Mouse (Mus musculus) layer of hippocampus, postnatal 36 days (tissue): ENCODE results near the gene Ces5a. TPM values are rescaled to one million over a fixed set of nuclear protein-coding genes. Genes with fewer than 3 reads are reported as not detected.
A peak's percentile ranks its signal among the peaks of the same experiment; 100 is the strongest.
"Not testable (repeated sequence)": the region's sequence is repeated elsewhere in the genome, so short reads cannot be mapped to it uniquely, and the experiment has no call there.

Source experiments
- DNase-seq, 2 experiments: peaks; one replicate each; pipeline ENCODE4 v3.0.0; 2022
- total RNA-seq, 2 experiments: library from RNA; stranded (reverse); gene quantifications; 2 replicates each; pipeline ENCODE4 v1.2.3; 2021

Gene Ces5a
- total RNA-seq = 1 to 10 TPM in 1 of 2 experiments, under 1 TPM in 1; 0.73 to 1.7 TPM

DNA sequence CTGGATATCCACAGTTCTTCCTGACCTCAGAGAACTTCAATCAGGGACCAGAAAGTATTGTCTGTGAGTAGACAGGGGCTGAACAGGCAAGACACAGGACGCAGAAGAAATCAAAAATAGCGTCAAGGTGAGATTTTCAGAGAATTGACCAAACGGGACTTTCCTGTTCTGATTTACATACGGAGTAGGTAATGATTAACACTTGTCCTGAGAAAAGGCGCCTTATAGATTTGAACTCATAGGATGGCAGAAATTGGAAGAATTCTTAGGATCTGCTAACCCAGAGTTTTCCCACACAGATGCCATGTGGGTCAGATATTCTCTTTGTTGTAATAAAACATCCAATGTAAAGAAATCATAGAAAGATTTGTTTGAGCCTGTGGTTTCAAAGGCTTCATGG lies at the start of gene Ces5a:
Gene Ces5a (minus strand): TSS at position 101 of the 400 bp plus-strand sequence.
- DNase-seq = no peak

DNA sequence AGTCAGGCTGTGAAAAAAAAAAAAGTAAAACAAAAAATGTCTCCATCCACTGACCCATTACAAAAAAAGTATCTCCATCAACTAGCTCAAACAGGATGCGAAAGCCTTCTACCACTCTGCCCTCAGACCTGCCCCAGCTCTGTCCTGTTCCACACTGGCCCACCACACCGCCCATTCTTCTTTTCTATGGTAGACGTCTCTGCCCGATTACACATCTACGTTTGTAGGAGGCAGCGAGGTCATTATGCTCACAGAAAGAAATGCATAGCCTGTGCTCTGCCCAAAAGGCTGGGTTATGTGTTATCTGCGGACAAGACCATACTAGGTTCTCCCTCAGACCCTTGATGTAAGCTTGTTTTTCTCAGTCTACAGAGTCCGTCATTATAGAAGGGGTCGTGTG lies 37.2 kb upstream of the Ces5a start:
- DNase-seq = no peak

DNA sequence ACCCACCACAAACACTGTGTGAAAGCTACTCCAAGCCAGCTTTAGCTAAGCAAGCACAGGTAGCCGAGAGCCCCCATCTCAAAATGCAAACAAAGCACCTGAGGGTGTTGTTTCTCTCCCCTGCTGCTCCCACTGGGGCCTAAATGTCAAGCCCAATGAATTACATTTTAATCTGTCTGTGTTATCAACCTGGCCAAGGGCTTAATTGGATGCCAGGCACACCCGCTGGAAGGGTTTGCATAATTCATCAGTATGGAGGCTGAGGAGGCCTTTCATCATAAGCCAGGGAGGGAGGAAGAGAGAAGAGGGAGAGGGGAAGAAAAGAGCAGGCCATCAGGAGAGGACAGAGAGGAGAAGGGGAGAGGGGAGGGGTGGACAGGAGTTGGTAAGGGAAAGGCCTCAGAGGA lies 36.5 kb upstream of the Ces5a start:
- DNase-seq = peak; percentile 28 to 52

DNA sequence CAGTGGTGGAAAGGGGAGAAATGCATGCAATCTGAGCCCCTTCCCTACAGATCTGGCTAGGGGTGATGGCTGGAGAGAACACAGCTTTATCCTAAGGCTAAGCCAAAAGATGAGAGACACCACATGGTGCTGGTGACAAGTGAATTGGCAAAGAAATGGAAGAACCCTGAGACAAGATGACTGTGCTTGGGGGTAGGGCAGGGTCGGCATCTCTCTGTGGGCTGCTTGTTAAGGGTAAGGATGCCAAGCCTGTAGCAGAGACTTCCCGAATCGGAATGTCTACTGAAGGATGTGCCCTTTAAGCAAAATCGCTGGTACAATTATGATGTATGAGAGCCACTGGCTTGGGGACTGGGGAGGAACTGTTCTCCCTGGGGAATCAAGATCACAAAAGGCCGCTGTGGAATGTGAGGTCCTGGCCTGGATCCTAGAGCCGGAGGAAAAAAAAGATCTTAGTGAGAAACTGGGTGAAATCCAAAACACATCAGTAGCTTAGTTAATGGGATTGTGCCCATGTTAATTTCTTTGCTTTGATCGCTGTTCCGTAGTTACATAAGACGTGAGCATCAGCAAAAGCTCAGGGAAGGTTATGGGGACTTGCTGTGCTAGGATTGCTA lies 35.8 kb upstream of the Ces5a start:
- peak; percentile 57 to 63 for DNase-seq

DNA sequence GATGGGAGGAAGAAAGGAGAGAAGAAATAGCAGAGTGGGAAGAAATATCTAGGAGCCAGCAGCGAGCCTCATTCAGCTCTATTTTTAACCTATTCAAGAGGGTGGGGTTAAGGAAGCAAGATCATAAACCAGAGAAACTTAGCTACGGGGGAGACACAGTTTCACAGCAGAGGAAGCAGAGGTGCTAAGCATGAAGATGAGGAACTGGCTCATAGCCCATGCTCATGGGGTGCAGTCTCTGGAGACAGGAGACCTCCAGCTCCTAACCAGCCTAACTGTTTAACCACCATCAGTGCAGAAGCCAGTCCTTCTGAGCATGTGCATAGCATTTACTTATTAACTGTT lies 34.5 kb upstream of the Ces5a start:
- DNase-seq = no peak

DNA sequence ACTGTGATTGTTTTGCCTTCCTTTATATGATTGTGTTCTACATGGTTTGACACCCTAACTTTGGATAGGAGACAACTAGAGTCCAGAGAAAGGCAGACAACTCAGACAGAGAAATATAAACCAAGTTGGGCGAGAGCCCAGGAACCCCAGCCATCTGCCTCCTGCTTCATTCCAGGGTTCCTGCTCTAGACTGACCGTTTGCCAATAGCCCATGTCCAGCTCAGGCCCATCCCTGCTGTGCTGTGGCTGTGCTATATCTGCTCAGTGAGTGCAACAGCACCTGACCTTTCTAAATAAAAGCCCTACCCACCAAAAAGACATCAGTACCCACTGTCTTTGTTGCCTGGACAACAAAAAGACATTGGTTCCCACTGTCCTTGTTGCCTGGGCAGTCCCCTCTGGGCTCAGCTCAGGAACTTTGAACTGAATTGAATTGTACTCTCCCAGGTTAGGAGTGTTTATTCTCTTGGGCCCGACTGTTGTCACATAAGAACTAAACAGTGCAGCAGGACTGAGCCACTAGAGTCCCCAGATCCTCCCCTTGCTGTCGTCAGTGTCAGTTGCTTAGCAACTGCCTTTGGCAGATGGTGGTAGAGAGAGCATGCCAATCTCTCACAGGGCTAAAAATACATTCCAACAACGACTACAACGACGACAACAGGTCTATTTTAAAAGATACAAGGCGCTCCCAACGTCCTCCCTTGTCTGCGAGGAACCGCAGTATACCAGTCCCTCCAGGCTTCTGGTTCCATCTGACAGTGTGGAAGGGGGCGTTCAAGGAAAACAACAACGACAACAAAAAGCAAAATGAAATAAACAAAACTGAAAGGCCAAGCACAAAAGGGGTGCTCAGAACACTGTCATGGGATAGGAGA lies 33.9 kb upstream of the Ces5a start:
- DNase-seq = peak; percentile 81 to 84

DNA sequence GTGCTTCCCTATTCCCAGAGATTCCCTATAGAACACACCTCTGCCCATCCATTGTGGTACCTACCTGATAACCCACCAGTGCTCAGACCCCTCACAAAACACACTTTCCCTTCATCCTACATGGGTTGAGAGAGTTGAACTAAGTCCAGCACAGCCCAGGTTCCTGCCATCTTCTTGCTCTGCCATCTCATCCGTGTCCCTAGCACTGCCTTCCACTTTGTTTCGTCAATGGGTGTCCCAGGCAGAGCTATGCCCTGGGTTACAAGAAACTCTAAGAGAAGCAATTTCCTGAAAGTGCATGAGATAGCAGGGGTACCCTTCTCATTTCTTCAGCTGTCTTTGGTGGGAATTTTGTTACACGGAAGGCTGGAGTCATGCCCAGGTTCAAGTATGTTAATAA lies 33.0 kb upstream of the Ces5a start:
- DNase-seq = no peak

DNA sequence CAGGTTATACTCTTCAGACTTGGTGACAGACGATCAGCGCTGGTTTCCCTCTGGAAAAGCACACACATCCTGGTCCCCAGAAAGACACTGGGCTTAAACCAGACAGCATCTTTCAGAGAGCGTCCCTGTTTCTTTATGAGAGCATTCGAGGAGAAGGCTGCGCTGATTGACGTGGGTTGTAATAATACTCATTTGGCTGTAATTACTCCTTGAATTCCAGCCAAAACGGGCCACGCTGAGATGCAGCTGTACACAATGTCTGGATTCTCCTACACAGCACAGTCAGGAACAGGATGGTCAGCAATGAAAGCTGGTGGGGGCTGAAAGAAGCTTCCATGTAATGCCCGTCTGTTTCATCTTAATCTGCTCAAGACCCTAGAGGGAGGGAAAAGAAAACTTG lies 31.5 kb upstream of the Ces5a start:
- DNase-seq = peak in 1 of 2 experiments; percentile 47

DNA sequence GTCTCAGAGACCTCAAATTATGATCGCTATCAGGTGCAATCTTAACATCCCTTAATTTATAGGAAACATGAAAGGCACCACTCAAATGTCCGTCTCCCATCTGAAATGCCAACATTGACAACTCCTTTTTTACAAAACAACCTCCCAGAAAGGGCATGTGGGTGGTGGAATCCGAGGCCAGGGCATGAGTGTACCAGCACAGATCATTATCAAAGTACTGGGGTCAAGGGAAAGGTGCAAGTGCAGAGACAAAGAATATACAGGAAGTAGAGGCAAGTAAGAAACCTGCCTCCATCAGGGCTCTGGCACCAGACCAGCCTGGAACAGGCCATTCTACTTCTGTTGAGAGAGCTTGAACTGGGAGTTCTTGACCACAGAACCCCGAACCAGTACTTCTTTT lies 29.0 kb upstream of the Ces5a start:
- DNase-seq = no peak

DNA sequence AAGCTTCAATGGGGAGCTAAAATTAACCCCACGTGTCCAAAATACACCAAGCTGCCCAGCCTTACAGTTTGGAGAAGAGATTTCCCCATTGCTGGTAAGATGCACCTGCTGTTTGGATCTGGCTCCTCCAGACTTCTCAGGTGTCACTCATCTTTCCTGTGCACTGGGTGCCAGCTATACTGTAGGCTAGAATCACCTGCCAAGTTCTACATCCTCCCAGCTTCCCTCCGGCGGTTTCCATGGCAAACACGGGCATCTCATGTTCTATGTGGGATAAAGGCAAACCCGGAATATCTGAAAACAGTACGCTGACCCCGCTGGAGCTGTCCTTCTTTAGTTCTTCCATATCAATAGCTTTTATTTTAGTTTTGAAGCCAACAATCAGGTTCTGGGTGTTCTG lies 27.9 kb upstream of the Ces5a start:
- no peak for DNase-seq

DNA sequence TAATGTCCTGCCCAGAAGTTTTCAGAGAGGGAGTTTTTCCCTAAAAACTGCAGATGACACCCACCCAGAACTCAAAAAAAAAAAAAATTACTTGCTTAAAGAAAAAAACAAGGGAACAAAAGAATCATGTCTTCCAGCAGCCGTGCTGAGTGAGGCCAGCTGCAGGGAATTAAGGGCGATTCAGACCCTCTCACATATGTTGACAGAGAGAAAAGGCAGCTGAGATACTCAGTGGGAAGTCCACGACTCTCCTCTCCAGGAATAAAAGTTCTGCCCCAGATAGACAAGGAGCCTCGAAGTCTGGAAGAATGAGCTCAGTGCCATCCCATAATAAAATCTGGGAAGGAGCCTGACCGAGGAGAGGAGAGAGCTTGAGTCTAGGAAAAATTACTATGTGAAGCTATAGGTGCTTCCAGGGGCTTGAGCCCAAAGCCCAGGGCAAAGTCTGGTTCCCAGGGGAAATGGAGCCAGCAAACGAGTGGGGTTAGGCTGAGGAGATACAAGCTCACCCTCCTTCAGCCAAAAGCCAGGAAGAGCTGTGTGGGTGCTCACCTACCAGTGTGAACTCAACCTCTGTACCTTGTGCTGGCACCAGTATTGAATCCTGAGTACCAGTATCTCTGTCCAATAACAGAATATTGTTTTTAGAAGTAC lies 27.1 kb upstream of the Ces5a start:
- no peak for DNase-seq

DNA sequence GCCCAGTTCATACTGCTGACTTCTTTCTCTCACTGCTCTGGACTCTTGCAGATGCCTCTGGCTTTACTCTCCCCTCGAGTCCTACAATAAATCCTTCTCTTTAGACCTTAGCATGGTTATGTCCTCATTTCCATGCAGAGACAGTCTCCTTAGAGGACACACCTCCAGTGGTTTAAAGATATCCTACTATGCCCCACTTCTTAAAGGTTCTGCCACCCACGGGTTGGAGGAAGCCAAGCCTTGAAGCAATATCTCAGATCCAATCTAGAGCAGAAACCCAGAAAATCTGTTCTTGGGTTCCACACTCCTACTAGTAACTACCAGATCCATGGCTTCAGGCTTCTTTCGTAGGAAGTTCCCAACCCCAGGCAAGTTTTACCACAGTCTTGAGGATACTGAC lies 25.6 kb upstream of the Ces5a start:
- DNase-seq = no peak

DNA sequence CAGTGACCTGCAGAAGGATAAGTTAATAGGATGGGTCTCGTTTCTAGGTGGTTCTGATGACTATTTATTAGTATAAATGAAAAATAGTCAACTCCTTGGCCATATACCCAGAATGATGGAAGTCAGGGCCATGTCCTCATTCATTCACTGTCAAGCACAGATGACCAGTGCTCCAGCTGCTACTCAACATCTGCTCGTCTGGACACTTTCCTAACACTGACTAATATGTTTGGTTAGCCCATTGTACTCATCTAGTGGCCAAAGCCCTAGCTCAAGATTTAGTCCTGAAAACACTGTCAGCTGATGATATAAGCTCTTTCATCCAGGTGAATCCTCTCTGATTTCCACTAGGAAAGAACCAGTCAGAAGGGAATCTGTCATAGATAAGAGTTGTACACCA lies 24.1 kb upstream of the Ces5a start:
- no peak for DNase-seq

DNA sequence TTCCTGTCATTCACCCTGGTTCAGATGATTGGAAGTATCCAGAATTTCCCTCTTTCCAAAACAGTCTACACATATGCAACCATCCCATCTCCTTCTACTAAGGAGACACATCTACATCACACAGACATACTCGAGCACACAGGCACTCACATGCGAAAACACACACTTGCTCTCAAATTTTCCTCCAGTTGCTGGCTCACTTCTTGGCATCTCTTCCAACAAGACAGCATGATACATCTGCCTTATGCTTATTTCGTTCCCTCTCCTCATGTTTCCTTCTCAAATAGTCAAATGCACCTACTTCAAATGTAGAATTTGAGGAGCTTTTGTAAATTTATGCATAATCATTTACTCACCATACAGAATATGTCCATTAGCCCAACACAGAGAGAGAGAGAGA lies 33.0 kb downstream of the Ces5a start:
- no peak for DNase-seq

DNA sequence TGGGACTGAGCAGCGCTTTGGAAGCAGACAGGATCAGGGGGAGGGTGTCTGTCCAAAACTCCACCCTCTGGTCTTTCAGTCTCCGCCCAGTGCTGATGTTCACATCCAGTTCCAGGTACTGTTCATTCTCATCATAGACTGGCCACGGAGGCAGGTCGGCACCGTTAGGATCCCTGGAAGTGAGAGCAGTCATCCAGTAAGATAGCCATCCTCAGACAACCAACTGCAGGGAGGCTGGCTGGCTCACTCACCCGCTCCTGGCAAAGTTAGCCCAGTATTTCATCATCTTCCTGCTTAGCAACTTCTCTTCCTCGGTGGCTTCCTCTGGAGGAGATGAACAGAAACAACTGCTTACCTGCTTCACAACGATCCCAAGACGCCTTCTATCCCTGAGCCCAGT lies 36.2 kb downstream of the Ces5a start:
- no peak for DNase-seq

DNA sequence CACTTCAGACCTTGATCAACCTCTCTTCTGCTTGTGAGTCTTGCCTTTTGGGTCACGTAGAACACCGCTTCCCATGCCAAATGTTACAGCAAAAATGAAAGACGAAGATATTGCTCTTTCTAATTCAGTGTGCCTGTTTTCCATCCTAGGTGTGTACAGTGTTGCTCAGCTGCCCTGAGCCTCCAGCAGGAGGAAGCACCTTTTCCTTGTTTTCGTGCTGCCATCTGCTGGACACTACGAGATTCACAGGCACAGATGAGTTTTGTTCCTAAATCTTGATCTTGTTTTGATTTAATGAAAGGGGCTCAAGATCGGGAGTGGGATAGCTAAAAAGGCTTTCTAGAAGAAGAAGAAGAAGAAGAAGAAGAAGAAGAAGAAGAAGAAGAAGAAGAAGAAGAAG lies 40.3 kb downstream of the Ces5a start:
- DNase-seq = peak; percentile 26 to 51

DNA sequence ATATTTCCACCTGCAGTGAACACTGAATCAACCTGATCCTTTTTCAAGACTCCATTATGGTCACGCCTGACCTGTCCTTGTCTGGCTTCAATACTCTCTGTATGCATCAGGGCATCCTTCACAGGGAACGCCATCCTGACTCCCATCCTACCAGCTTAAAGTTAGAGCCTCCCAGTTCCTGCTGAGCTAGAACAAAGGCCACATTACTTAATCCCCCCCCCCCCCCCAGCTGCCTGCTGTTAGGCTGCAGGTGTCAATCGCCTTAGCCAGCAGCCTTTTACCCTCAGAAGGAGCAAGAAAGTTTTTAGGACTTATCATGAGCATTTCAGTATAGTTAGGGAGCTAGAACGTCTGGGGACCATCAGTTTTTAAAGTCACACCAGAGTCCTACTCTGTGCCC lies 46.9 kb downstream of the Ces5a start:
- no peak for DNase-seq

DNA sequence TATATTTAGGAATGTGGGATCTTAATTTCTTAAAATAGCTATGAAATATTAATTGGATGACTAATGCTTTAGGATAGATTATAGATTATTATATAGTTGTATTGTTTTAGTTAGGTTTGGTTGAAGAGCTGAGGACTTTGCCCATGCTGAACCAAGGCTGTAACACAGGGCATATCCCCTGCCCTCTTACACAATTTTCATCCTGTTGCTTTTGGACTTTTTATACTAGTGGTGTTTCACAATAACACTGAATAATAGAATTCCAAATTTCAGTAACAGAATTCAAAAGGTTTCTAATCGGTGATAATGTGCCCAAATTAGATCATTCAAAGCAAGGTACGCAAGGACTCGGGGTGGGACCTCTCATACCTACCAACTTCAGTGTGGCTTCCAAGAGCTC lies 57.4 kb downstream of the Ces5a start:
- DNase-seq = no peak

DNA sequence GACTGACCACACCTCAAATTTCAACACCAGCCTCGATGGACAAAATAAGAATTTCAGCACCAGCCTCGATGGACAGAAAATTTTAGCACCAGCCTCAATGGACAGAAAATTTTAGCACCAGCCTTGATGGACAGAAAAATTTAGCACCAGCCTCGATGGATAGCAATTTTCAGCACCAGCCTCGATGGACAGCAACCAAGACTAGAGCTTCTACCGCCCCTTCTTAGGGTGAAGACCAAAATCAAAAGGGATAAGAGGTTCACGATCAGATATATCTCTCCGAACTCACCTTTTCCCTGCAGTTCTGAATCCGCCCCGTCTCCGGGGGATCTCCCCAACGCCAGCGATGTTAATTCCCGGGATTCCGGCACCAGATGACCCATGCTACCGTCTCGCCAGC lies 65.9 kb downstream of the Ces5a start:
- DNase-seq = not testable (repeated sequence)

DNA sequence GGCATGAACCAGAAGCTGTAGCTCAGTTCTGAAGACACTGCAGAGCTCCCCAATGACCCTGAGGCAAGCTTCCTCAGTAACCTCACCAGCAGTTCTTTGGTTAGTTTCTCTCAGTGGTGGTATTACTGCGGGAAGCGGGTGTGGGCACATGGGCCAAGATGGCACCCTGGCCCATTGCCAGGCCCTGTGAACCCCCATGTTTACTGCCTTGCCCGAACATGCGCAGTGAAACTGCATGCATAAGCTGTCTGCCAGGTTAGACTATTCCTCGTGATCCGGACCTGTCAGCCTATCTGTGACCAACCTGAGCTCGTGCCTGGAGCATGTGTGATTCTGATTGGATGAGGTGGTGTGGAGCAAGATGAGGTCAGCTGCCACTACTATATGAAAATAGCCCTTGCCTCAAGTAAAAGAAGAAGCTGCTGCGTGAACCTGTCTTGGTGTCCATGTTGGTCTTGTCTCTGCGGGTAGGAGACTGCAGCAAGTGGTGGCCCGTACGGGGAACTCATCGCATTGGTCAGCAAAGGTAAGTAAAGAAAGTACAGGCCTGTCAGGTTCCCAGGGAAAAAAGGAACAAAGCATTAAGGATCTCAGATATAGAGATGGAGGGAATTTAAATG lies 81.3 kb downstream of the Ces5a start:
- no peak for DNase-seq
